Mouse (Mus musculus): Measurements from ENCODE around the gene Bicc1.

DNA sequence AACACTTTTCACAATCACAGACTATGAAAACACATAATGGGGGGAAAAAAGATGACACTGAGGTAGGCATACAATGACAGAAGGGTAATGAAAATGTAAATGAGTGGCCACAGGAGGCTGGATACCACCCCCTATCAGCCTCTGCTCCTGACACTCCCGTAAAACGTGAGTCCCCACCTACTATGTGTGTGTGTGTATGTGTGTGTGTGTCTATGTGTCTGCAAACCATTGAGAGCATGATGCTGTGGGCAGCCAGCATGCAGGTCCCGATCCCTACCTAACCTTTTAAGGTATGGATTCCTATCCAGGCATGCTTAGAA lies 209.4 kb downstream of the Bicc1 start:
- no peak for TF ChIP-seq CTCF (IDR thresholded peaks at IDR 0.05; ENCODE audit: low read depth)
- no peak for TF ChIP-seq EP300 (IDR thresholded peaks at IDR 0.05; ENCODE audit: low read depth)
